Mouse (Mus musculus) heart, adult 2 months (tissue): ENCODE results near the gene Calhm6.

Experiments used
- CTCF ChIP-seq: fragments of 200-600 bp; IDR thresholded peaks from 2 replicates; pipeline ENCODE4 v1.8.1; 2022; ENCODE audit warnings: antibody characterized with exemption, mild to moderate bottlenecking, moderate library complexity
- EP300 ChIP-seq: fragments of 200-500 bp; IDR thresholded peaks from 2 replicates; pipeline ENCODE4 v1.6.1; 2011; ENCODE audit warnings: low read depth, low read length, control low read depth; ENCODE audit not compliant: insufficient read depth
- POLR2A ChIP-seq: fragments of 200-500 bp; IDR thresholded peaks from 2 replicates; pipeline ENCODE4 v1.6.1; 2011; ENCODE audit warnings: mild to moderate bottlenecking, low read depth, low read length, control low read depth; ENCODE audit not compliant: insufficient read depth

GRCm38 (mm10) chr10:34086514-34086913 is 41.3 kb downstream of the Calhm6 start:
- no peak for TF ChIP-seq CTCF
- no peak for TF ChIP-seq EP300
- TF ChIP-seq POLR2A = no peak
